Mouse (Mus musculus) liver, adult 2 months (tissue): Measurements from ENCODE around the gene Cdc34. TPM values are rescaled to one million over a fixed set of nuclear protein-coding genes. Genes with fewer than 3 reads are reported as not detected.

Experiments used
- DNase-seq: peaks from one replicate; pipeline ENCODE4 v3.0.0-alpha.2; 2011; ENCODE audit warnings: low read depth, low spot score; ENCODE audit errors: extremely low read depth
- H3K27ac ChIP-seq: fragments of 200-500 bp; replicated peaks from 2 replicates; pipeline ENCODE4 v1.5.1; 2012; ENCODE audit warnings: low read depth, mild to moderate bottlenecking, control low read depth, inconsistent platforms, low read length; ENCODE audit not compliant: insufficient read depth
- H3K27me3 ChIP-seq: fragments of 200-500 bp; 2 replicates; pipeline ENCODE4 v1.6.1; 2012; ENCODE audit warnings: mild to moderate bottlenecking, moderate library complexity, low read length, inconsistent platforms; ENCODE audit not compliant: control insufficient read depth, insufficient read depth
- H3K36me3 ChIP-seq: fragments of 200-500 bp; 2 replicates; pipeline ENCODE4 v1.6.1; 2012; ENCODE audit warnings: low read length, inconsistent platforms; ENCODE audit not compliant: control insufficient read depth, insufficient read depth
- H3K4me1 ChIP-seq: fragments of 200-500 bp; 2 replicates; pipeline ENCODE4 v1.6.1; 2011; ENCODE audit warnings: low read length; ENCODE audit not compliant: control insufficient read depth, insufficient read depth
- H3K4me3 ChIP-seq: fragments of 200-500 bp; 2 replicates; pipeline ENCODE4 v1.5.1; 2011; ENCODE audit warnings: low read depth, mild to moderate bottlenecking, control low read depth, low read length, moderate library complexity; ENCODE audit not compliant: insufficient read depth
- H3K79me2 ChIP-seq: fragments of 200-500 bp; 2 replicates; pipeline ENCODE4 v1.6.1; 2012; ENCODE audit warnings: inconsistent platforms, mild to moderate bottlenecking, low read length, moderate library complexity; ENCODE audit not compliant: control insufficient read depth, insufficient read depth
- H3K9ac ChIP-seq: fragments of 200-500 bp; 2 replicates; pipeline ENCODE4 v1.6.1; 2012; ENCODE audit warnings: low read depth, mild to moderate bottlenecking, control low read depth, inconsistent platforms, low read length
- CTCF ChIP-seq: fragments of 200-500 bp; IDR thresholded peaks from 2 replicates; pipeline ENCODE4 v1.5.1; 2011; ENCODE audit warnings: low read depth, low read length, control low read depth
- POLR2A ChIP-seq: fragments of 200-500 bp; IDR thresholded peaks from 2 replicates; pipeline ENCODE4 v1.6.1; 2011; ENCODE audit warnings: low read length, control low read depth; ENCODE audit not compliant: insufficient read depth; ENCODE audit errors: extremely low read depth
- WGBS: fragments of 180-500 bp; shearing (Covaris S2); methylation state at CpG from one replicate; pipeline ENCODE4 v1.1.7; 2018; 5-methylcytosine and 5-hydroxymethylcytosine counted together
- polyA plus RNA-seq: library from polyadenylated mRNA; depleted of rRNA; stranded (reverse); fragments of >200 nt; gene quantifications from 2 replicates; pipeline ENCODE4 v1.2.3, GENCODE M21; 2012; rRNA removed
- total RNA-seq: library from RNA; depleted of rRNA; stranded (reverse); fragments of >200 nt; gene quantifications from 2 replicates; pipeline ENCODE4 v1.2.3, GENCODE M21; 2014; rRNA removed

Gene Cdc34
- 82.1 and 91.1 TPM in 2 replicates for total RNA-seq
- 215 and 222 TPM in 2 replicates for polyA plus RNA-seq

- under 1% methylated on average over 83 of the region's 84 CpGs for WGBS
- H3K36me3 ChIP-seq, result peaks cover 13% of the 10 kb centered on the region
- peaks cover 22% of the 10 kb centered on the region for H3K4me1 ChIP-seq
Measured at GRCm38 (mm10) chr10:79681591-79682245, at the start of gene Cdc34. Cdc34 (plus strand) TSS chr10:79682195.

GRCm38 (mm10) chr10:79633006-79633777, 48.8 kb upstream of the Cdc34 start:
- DNase-seq, result peak; percentile 5
- TF ChIP-seq POLR2A (no peak), CTCF (no peak)
- WGBS, result 72% methylated on average over 17 of the region's 17 CpGs
- peaks cover 10% of the 10 kb centered on the region for H3K27me3 ChIP-seq
- no peaks in the 10 kb centered on the region for H3K4me1 ChIP-seq
- no peak overlapping the region for H3K4me3 ChIP-seq
- H3K9ac ChIP-seq, result no peak overlapping the region
- H3K79me2 ChIP-seq, result no peaks in the 10 kb centered on the region
- no peak overlapping the region for H3K27ac ChIP-seq
- no peaks in the 10 kb centered on the region for H3K36me3 ChIP-seq

More at GRCm38 (mm10) chr10:79681591-79682245, at the start of gene Cdc34:
- H3K27me3 ChIP-seq, result no peaks in the 10 kb centered on the region
- peak within 1 kb of the TSS; percentile 100 for H3K4me3 ChIP-seq
- peak; percentile 90 for DNase-seq
- peaks cover 23% of the 10 kb centered on the region; the same call in 1 of the 2 replicates for H3K79me2 ChIP-seq
- H3K27ac ChIP-seq, result peak within 1 kb of the TSS; percentile 85
- H3K9ac ChIP-seq, result peak within 1 kb of the TSS; percentile 95
- TF ChIP-seq CTCF (no peak), POLR2A (peak; percentile 90)

- Histone ChIP-seq H3K79me2 (no peaks in the 10 kb centered on the region), H3K4me1 (peaks cover 2% of the 10 kb centered on the region), H3K9ac (no peak overlapping the region), H3K36me3 (no peaks in the 10 kb centered on the region), H3K27ac (no peak overlapping the region), H3K4me3 (no peak overlapping the region), H3K27me3 (peaks cover 10% of the 10 kb centered on the region)
- TF ChIP-seq POLR2A (no peak), CTCF (no peak)
- 85% methylated on average over 8 of the region's 8 CpGs for WGBS
- DNase-seq, result no peak
Measured at GRCm38 (mm10) chr10:79636287-79636686, 45.7 kb upstream of the Cdc34 start.

GRCm38 (mm10) chr10:79637128-79638110, 44.6 kb upstream of the Cdc34 start, which contains the start of gene Shc2:
Shc2 (minus strand) TSS chr10:79637918.
- 2% methylated on average over 115 of the region's 116 CpGs for WGBS
- no peak for TF ChIP-seq POLR2A
- TF ChIP-seq CTCF, result no peak
- no peak within 1 kb of the TSS for H3K9ac ChIP-seq
- peaks cover 2% of the 10 kb centered on the region for H3K4me1 ChIP-seq
- no peak within 1 kb of the TSS for H3K27ac ChIP-seq
- no peak for DNase-seq
- H3K79me2 ChIP-seq, result no peaks in the 10 kb centered on the region
- no peaks in the 10 kb centered on the region for H3K36me3 ChIP-seq
- H3K27me3 ChIP-seq, result peaks cover 10% of the 10 kb centered on the region
- peak within 1 kb of the TSS; percentile 31; the same call in 1 of the 2 replicates for H3K4me3 ChIP-seq

- Histone ChIP-seq H3K79me2 (no peaks in the 10 kb centered on the region), H3K36me3 (no peaks in the 10 kb centered on the region), H3K27me3 (peaks cover 10% of the 10 kb centered on the region), H3K9ac (no peak overlapping the region), H3K4me3 (no peak overlapping the region), H3K4me1 (peaks cover 2% of the 10 kb centered on the region), H3K27ac (no peak overlapping the region)
- WGBS, result 8% methylated on average over 23 of the region's 23 CpGs
- peak; percentile 48 for DNase-seq
- TF ChIP-seq CTCF (0 out of 2 replicates have a peak, but pooled peaks have one; percentile 3), POLR2A (no peak)
Measured at GRCm38 (mm10) chr10:79638486-79639204, 43.4 kb upstream of the Cdc34 start.
